Comparison of ENCODE assay signal across 8 mouse cellular contexts in the genomic region with DNA sequence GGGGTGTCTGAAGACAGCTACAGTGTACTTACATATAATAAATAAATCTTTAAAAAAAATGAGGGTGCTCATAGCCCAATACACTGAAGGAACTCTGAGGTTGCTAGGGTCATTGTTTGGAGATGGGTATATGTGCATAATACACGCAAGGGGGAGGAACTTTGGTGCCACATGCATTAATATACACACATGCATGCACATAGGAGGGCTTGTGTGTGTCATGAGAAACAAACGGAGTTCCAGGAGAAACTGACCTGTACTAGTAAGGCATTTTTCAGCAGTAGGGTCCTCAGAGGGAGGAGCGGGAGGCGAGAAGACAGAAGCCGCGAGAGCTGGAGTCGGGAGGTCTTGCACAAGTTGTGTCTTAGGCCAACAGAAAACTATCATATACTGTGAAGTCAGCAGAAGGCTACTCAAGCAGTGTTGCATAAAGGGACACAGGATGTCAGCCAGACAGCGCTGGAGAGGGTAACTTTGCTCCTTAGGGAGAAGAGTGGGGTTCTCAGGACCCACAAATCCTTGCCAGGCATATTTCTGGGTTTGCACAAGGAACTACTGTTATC. TPM values are rescaled to one million over a fixed set of nuclear protein-coding genes. Genes with fewer than 3 reads are reported as not detected.
DNase-seq lines count a peak whose midpoint lies in the region; ATAC-seq and TF ChIP-seq lines count a peak whose summit lies in the region.

No protein-coding gene starts in this region.

- H3K27ac ChIP-seq in gastrocnemius, adult 2 months = peak overlapping the region; percentile 81
- 0 out of 2 replicates have a peak overlapping the region, but pooled peaks have one; percentile 0 for H3K27ac ChIP-seq in embryonic facial prominence, embryonic 12.5 days
- peak overlapping the region; percentile 58 for H3K27ac ChIP-seq in intestine, embryonic 15.5 days
- no peak overlapping the region; the same call in 1 of the 2 replicates for H3K27ac ChIP-seq in midbrain, embryonic 12.5 days (replicated peaks)
- H3K27ac ChIP-seq in left cerebral cortex, adult 2 months = no peak overlapping the region

- no peaks in the 10 kb centered on the region for H3K9me3 ChIP-seq in embryonic facial prominence, embryonic 12.5 days
- no peaks in the 10 kb centered on the region for H3K9me3 ChIP-seq in intestine, embryonic 15.5 days
- no peaks in the 10 kb centered on the region for H3K9me3 ChIP-seq in midbrain, embryonic 12.5 days

- peak; percentile 54 for DNase-seq in gastrocnemius, adult 2 months
- DNase-seq in gastrocnemius, postnatal 14 days = no peak
- DNase-seq in left cerebral cortex, adult 2 months (ENCODE audit: extremely low spot score in 1 of 2, low spot score in 2 of 2) = no peak
- no peak for DNase-seq in testis, postnatal 10 days (ENCODE audit: low spot score)
- no peak for DNase-seq in kidney, adult 18-20 months

- 66% methylated on average over 8 of the region's 8 CpGs for WGBS in embryonic facial prominence, embryonic 12.5 days
- WGBS in intestine, embryonic 15.5 days = 47% methylated on average over 8 of the region's 8 CpGs
- WGBS in midbrain, embryonic 12.5 days = 68% methylated on average over 8 of the region's 8 CpGs

- no peak for TF ChIP-seq CTCF in gastrocnemius, adult 2 months (IDR thresholded peaks at IDR 0.05)
- no peak for TF ChIP-seq CTCF in left cerebral cortex, adult 2 months (IDR thresholded peaks at IDR 0.05)

- intact Hi-C loops in gastrocnemius, adult 2 months (cut with DNase I) = no loop called here
- intact Hi-C loops in gastrocnemius, postnatal 14 days (cut with DNase I; ENCODE audit: low total_unique reads) = no loop called here
- intact Hi-C loops in left cerebral cortex, adult 2 months (cut with DNase I) = no loop called here

- no peaks in the 10 kb centered on the region for H3K36me3 ChIP-seq in embryonic facial prominence, embryonic 12.5 days
- H3K36me3 ChIP-seq in intestine, embryonic 15.5 days = no peaks in the 10 kb centered on the region
- H3K36me3 ChIP-seq in midbrain, embryonic 12.5 days = no peaks in the 10 kb centered on the region

- H3K4me3 ChIP-seq in gastrocnemius, adult 2 months = peak overlapping the region; percentile 63
- no peak overlapping the region for H3K4me3 ChIP-seq in embryonic facial prominence, embryonic 12.5 days
- H3K4me3 ChIP-seq in intestine, embryonic 15.5 days (replicated peaks) = 0 out of 2 replicates have a peak overlapping the region, but pooled peaks have one; percentile 10
- H3K4me3 ChIP-seq in midbrain, embryonic 12.5 days = no peak overlapping the region
- no peak overlapping the region for H3K4me3 ChIP-seq in left cerebral cortex, adult 2 months

- no peaks in the 10 kb centered on the region for H3K27me3 ChIP-seq in embryonic facial prominence, embryonic 12.5 days
- no peaks in the 10 kb centered on the region for H3K27me3 ChIP-seq in intestine, embryonic 15.5 days (replicated peaks)
- peaks cover 5% of the 10 kb centered on the region for H3K27me3 ChIP-seq in midbrain, embryonic 12.5 days

- 0 out of 2 replicates have a peak overlapping the region, but pooled peaks have one; percentile 24 for H3K4me2 ChIP-seq in embryonic facial prominence, embryonic 12.5 days (replicated peaks)
- peak overlapping the region; percentile 56 for H3K4me2 ChIP-seq in intestine, embryonic 15.5 days (replicated peaks)
- peak overlapping the region; percentile 26 for H3K4me2 ChIP-seq in midbrain, embryonic 12.5 days (replicated peaks)

- peak; percentile 26; the same call in 1 of the 2 replicates for ATAC-seq in embryonic facial prominence, embryonic 12.5 days (ENCODE audit: insufficient number of reproducible peaks, insufficient read depth, low FRiP score, low TSS enrichment)
- ATAC-seq in intestine, embryonic 15.5 days = peak; percentile 59
- peak; percentile 54; the same call in 1 of the 2 replicates for ATAC-seq in midbrain, embryonic 12.5 days (ENCODE audit: low FRiP score, low read depth)

- H3K9ac ChIP-seq in embryonic facial prominence, embryonic 12.5 days = no peak overlapping the region
- no peak overlapping the region for H3K9ac ChIP-seq in intestine, embryonic 15.5 days
- H3K9ac ChIP-seq in midbrain, embryonic 12.5 days (replicated peaks) = no peak overlapping the region

- H3K4me1 ChIP-seq in embryonic facial prominence, embryonic 12.5 days = peaks cover 3% of the 10 kb centered on the region; the same call in 1 of the 2 replicates
- H3K4me1 ChIP-seq in intestine, embryonic 15.5 days (replicated peaks) = 0 out of 2 replicates have a peak, but pooled peaks cover 10% of the 10 kb centered on the region
- H3K4me1 ChIP-seq in midbrain, embryonic 12.5 days = peaks cover 7% of the 10 kb centered on the region; the same call in 1 of the 2 replicates

RNA-seq across cellular contexts. Expression of gene Mcrs1, which starts 7.5 kb away (rescaled TPM):
- 10 to 100 TPM; 25.6 to 33.7 TPM for total RNA-seq in gastrocnemius, adult 2 months (2021)
- 10 to 100 TPM; 34.4 to 37.2 TPM for total RNA-seq in gastrocnemius, postnatal 14 days (2021)
- polyA plus RNA-seq in embryonic facial prominence, embryonic 12.5 days (2016; fragmentation: Nextera tagmentation; extraction: Ambion mirVana) = 159 and 160 TPM in 2 replicates
- polyA plus RNA-seq in intestine, embryonic 15.5 days (2015; fragmentation: Nextera tagmentation; extraction: Ambion mirVana) = 119 and 121 TPM in 2 replicates
- polyA plus RNA-seq in midbrain, embryonic 12.5 days (2016; fragmentation: Nextera tagmentation; extraction: Ambion mirVana) = 196 and 202 TPM in 2 replicates
- 10 to 100 TPM; 77.3 to 81.0 TPM for total RNA-seq in left cerebral cortex, adult 2 months (2021)

RNA-seq across cellular contexts. Expression of gene Kcnh3, which starts 34.6 kb away (rescaled TPM):
- total RNA-seq in gastrocnemius, adult 2 months (2021) = not detected
- total RNA-seq in gastrocnemius, postnatal 14 days (2021) = not detected
- 0.81 and 1.2 TPM in 2 replicates for polyA plus RNA-seq in embryonic facial prominence, embryonic 12.5 days (2016; fragmentation: Nextera tagmentation; extraction: Ambion mirVana)
- polyA plus RNA-seq in intestine, embryonic 15.5 days (2015; fragmentation: Nextera tagmentation; extraction: Ambion mirVana) = 0.45 and 1.00 TPM in 2 replicates
- polyA plus RNA-seq in midbrain, embryonic 12.5 days (2016; fragmentation: Nextera tagmentation; extraction: Ambion mirVana) = 0.16 and 0.23 TPM in 2 replicates
- total RNA-seq in left cerebral cortex, adult 2 months (2021) = 100 to 1,000 TPM; 174 to 180 TPM

RNA-seq across cellular contexts. Expression of gene Prpf40b, which starts 35.6 kb away (rescaled TPM):
- total RNA-seq in gastrocnemius, adult 2 months (2021) = 10 to 100 TPM; 24.8 to 27.0 TPM
- 10 to 100 TPM; 18.4 to 20.8 TPM for total RNA-seq in gastrocnemius, postnatal 14 days (2021)
- polyA plus RNA-seq in embryonic facial prominence, embryonic 12.5 days (2016; fragmentation: Nextera tagmentation; extraction: Ambion mirVana) = 79.5 and 80.0 TPM in 2 replicates
- 35.0 and 42.6 TPM in 2 replicates for polyA plus RNA-seq in intestine, embryonic 15.5 days (2015; fragmentation: Nextera tagmentation; extraction: Ambion mirVana)
- polyA plus RNA-seq in midbrain, embryonic 12.5 days (2016; fragmentation: Nextera tagmentation; extraction: Ambion mirVana) = 75.9 and 78.1 TPM in 2 replicates
- total RNA-seq in left cerebral cortex, adult 2 months (2021) = 100 to 1,000 TPM; 111 to 119 TPM

RNA-seq across cellular contexts. Expression of gene Fam186b, which starts 36.4 kb away (rescaled TPM):
- total RNA-seq in gastrocnemius, adult 2 months (2021) = not detected
- not detected for total RNA-seq in gastrocnemius, postnatal 14 days (2021)
- polyA plus RNA-seq in embryonic facial prominence, embryonic 12.5 days (2016; fragmentation: Nextera tagmentation; extraction: Ambion mirVana) = 0.09 and 0.32 TPM in 2 replicates
- 0.18 TPM in 1 of 2 replicates, not detected in the other for polyA plus RNA-seq in intestine, embryonic 15.5 days (2015; fragmentation: Nextera tagmentation; extraction: Ambion mirVana)
- 0.22 and 0.26 TPM in 2 replicates for polyA plus RNA-seq in midbrain, embryonic 12.5 days (2016; fragmentation: Nextera tagmentation; extraction: Ambion mirVana)
- total RNA-seq in left cerebral cortex, adult 2 months (2021) = 1 to 10 TPM; 1.3 to 1.8 TPM

Comparison
In these comparisons a context has a peak if more than half of its experiments do, and no peak if none do; other contexts are left out.
1. H3K27ac ChIP-seq: peak in gastrocnemius, adult 2 months (single experiment), embryonic facial prominence, embryonic 12.5 days (single experiment) and intestine, embryonic 15.5 days (single experiment); none in midbrain, embryonic 12.5 days (single experiment) and left cerebral cortex, adult 2 months (single experiment).
2. H3K4me3 ChIP-seq: peak in gastrocnemius, adult 2 months (single experiment) and intestine, embryonic 15.5 days (single experiment); none in embryonic facial prominence, embryonic 12.5 days (single experiment), midbrain, embryonic 12.5 days (single experiment) and left cerebral cortex, adult 2 months (single experiment).
3. RNA of gene Kcnh3, which starts 34.6 kb away (total RNA-seq): 174 to 180 TPM in left cerebral cortex, adult 2 months; not detected in gastrocnemius, postnatal 14 days and not detected in gastrocnemius, adult 2 months; every median in the first group is over 100 times any median in the second.
4. RNA of gene Prpf40b, which starts 35.6 kb away (total RNA-seq): 111 to 119 TPM in left cerebral cortex, adult 2 months; 24.8 to 27.0 TPM in gastrocnemius, adult 2 months and 18.4 to 20.8 TPM in gastrocnemius, postnatal 14 days; every median in the first group is over 4 times any median in the second.
5. Peak in every context shown above with its lines, with median percentiles within 50 percentile points of each other: ATAC-seq and H3K4me2 ChIP-seq.